Mouse (Mus musculus): Measurements from ENCODE around the gene H2-Aa.

- TF ChIP-seq CTCF (IDR thresholded peaks at IDR 0.05; ENCODE audit: insufficient read depth, low read depth, low read length) (no peak), POLR2A (IDR thresholded peaks at IDR 0.05; ENCODE audit: insufficient read depth, low read depth, low read length) (no peak)
These were observed 1.8 kb downstream of the H2-Aa start for GRCm38 (mm10) chr17:34285848-34286247.

Data from olfactory bulb, adult 2 months (tissue).